In genomic region chr4:148935211-148935610, GRCm38 (mm10) we compare ENCODE assay signal across 8 mouse cellular contexts.
DNase-seq lines count a peak whose midpoint lies in the region; ATAC-seq lines count a peak whose summit lies in the region.

No protein-coding gene starts in this region.

- 39% methylated on average over 13 of the region's 13 CpGs for WGBS in kidney, embryonic 16.5 days
- 16% methylated on average over 13 of the region's 13 CpGs for WGBS in heart, embryonic 12.5 days

- H3K4me3 ChIP-seq in kidney, embryonic 16.5 days (ENCODE audit: low read length), result no peak overlapping the region
- H3K4me3 ChIP-seq in heart, embryonic 12.5 days, result no peak overlapping the region

- no peak for DNase-seq in kidney, adult 9 months
- peak; percentile 51 to 56 for DNase-seq in layer of hippocampus, adult 8-10 months (ENCODE audit: low spot score in 2 of 2)
- peak; percentile 64 for DNase-seq in lung, postnatal 36 days
- DNase-seq in thymus, postnatal 0 days (ENCODE audit: low spot score), result no peak
- DNase-seq in cerebellum, postnatal 4 days (ENCODE audit: low spot score in 2 of 2), result no peak

- H3K9me3 ChIP-seq in kidney, embryonic 16.5 days (ENCODE audit: low read length), result no peaks in the 10 kb centered on the region
- no peaks in the 10 kb centered on the region for H3K9me3 ChIP-seq in heart, embryonic 12.5 days (replicated peaks)

- peak overlapping the region; percentile 17; the same call in 1 of the 2 replicates for H3K27ac ChIP-seq in kidney, embryonic 16.5 days (ENCODE audit: low read length)
- peak overlapping the region; percentile 71 for H3K27ac ChIP-seq in heart, embryonic 12.5 days (ENCODE audit: poor library complexity, severe bottlenecking)

- no peaks in the 10 kb centered on the region; the same call in 1 of the 2 replicates for H3K27me3 ChIP-seq in kidney, embryonic 16.5 days (ENCODE audit: insufficient read depth, low read length)
- H3K27me3 ChIP-seq in heart, embryonic 12.5 days (replicated peaks), result no peaks in the 10 kb centered on the region

- 0 out of 2 replicates have a peak, but pooled peaks have one; percentile 9 for ATAC-seq in kidney, embryonic 16.5 days (ENCODE audit: low FRiP score, low TSS enrichment)
- ATAC-seq in heart, embryonic 12.5 days (ENCODE audit: insufficient number of reproducible peaks, low FRiP score), result peak; percentile 64; the same call in 1 of the 2 replicates
- no peak for ATAC-seq in erythroblast, adult 5-6 weeks (replicated peaks; ENCODE audit: low FRiP score, poor library complexity, severe bottlenecking)

- H3K36me3 ChIP-seq in kidney, embryonic 16.5 days (ENCODE audit: insufficient read depth, low read length), result peaks cover 4% of the 10 kb centered on the region
- peaks cover 53% of the 10 kb centered on the region for H3K36me3 ChIP-seq in heart, embryonic 12.5 days

- peaks cover 23% of the 10 kb centered on the region for H3K4me1 ChIP-seq in kidney, embryonic 16.5 days (ENCODE audit: insufficient read depth, low read length)
- H3K4me1 ChIP-seq in heart, embryonic 12.5 days (replicated peaks), result peaks cover 78% of the 10 kb centered on the region

- H3K9ac ChIP-seq in kidney, embryonic 16.5 days (replicated peaks; ENCODE audit: low read length), result peak overlapping the region; percentile 11; the same call in 1 of the 2 replicates
- H3K9ac ChIP-seq in heart, embryonic 12.5 days, result peak overlapping the region; percentile 51

- H3K4me2 ChIP-seq in kidney, embryonic 16.5 days (replicated peaks; ENCODE audit: low read depth, low read length), result no peak overlapping the region
- peak overlapping the region; percentile 15; the same call in 1 of the 2 replicates for H3K4me2 ChIP-seq in heart, embryonic 12.5 days

Comparison
In these comparisons a context has a peak if more than half of its experiments do, and no peak if none do; other contexts are left out.
1. DNase-seq: peak in layer of hippocampus, adult 8-10 months (2 of 2) and lung, postnatal 36 days (single experiment); none in kidney, adult 9 months (single experiment), thymus, postnatal 0 days (single experiment) and cerebellum, postnatal 4 days (0 of 2).